In the genomic region with DNA sequence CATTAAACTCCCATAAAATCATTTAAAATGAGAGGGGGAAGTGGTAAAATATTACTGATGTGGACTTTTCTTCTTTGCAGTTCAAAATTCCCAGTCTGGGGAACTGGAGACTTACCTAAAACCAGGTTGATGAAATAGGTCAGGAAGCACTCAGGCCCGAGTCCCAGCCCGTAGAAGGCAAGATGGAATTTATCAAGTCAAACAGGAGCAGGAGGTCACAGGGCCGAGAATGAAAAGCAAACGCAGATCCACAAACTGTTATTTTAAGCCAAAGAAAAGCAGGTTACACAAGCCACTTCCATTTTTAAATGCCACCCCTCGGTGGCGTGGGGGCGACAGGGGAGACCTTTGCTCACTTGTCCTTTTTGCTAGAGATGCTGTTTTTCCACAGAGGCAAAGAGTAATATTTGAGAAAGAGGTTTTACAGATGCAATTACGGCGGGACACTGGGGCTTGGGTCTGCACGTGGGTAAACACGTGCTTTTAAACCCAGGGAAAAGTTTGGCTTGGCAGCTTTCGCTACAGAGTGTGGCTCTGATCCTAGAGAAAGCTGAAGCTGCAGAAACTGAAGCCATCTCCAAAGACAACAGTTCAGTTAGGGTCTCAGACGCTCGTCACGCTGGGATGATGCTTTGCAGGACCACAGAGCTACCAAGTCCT, we compare ENCODE assay signal across 9 mouse cellular contexts.
DNase-seq lines count a peak whose midpoint lies in the region; ATAC-seq and TF ChIP-seq lines count a peak whose summit lies in the region.
"Had no signal": no experiment of that assay in that cellular context is flagged by ENCODE, and none has a peak within 500 bp of the region (broad histone marks: within the 10 kb centered on the region; RNA-seq: fewer than 3 reads in every experiment).

No protein-coding gene starts in this region.

- no peak overlapping the region for H3K4me3 ChIP-seq in hindbrain, embryonic 11.5 days (ENCODE audit: low read depth, low read length)
- H3K4me3 ChIP-seq in hindbrain, embryonic 16.5 days (ENCODE audit: low read length): no peak overlapping the region
- H3K4me3 ChIP-seq in heart, embryonic 13.5 days: no peak overlapping the region
- H3K4me3 ChIP-seq in limb, embryonic 13.5 days: peak overlapping the region; percentile 11; the same call in 1 of the 2 replicates

- no peaks in the 10 kb centered on the region for H3K36me3 ChIP-seq in hindbrain, embryonic 11.5 days (ENCODE audit: control insufficient read depth, insufficient read depth, low read length)
- H3K36me3 ChIP-seq in hindbrain, embryonic 16.5 days (ENCODE audit: control insufficient read depth, insufficient read depth, low read length): no peaks in the 10 kb centered on the region
- no peaks in the 10 kb centered on the region for H3K36me3 ChIP-seq in heart, embryonic 13.5 days
- no peaks in the 10 kb centered on the region for H3K36me3 ChIP-seq in limb, embryonic 13.5 days

- H3K4me2 ChIP-seq in hindbrain, embryonic 11.5 days (replicated peaks; ENCODE audit: low read depth, low read length): no peak overlapping the region
- H3K4me2 ChIP-seq in hindbrain, embryonic 16.5 days (ENCODE audit: low read length): no peak overlapping the region
- H3K4me2 ChIP-seq in heart, embryonic 13.5 days: peak overlapping the region; percentile 24
- peak overlapping the region; percentile 47 for H3K4me2 ChIP-seq in limb, embryonic 13.5 days (replicated peaks)

- H3K27ac ChIP-seq in hindbrain, embryonic 11.5 days (ENCODE audit: low read depth, low read length): no peak overlapping the region
- no peak overlapping the region for H3K27ac ChIP-seq in hindbrain, embryonic 16.5 days (ENCODE audit: low read depth, low read length)
- H3K27ac ChIP-seq in heart, embryonic 13.5 days (replicated peaks): 0 out of 2 replicates have a peak overlapping the region, but pooled peaks have one; percentile 17
- no peak overlapping the region; the same call in 1 of the 2 replicates for H3K27ac ChIP-seq in limb, embryonic 13.5 days

- H3K9me3 ChIP-seq in hindbrain, embryonic 11.5 days (ENCODE audit: control insufficient read depth, low read length): no peaks in the 10 kb centered on the region
- no peaks in the 10 kb centered on the region for H3K9me3 ChIP-seq in hindbrain, embryonic 16.5 days (ENCODE audit: control insufficient read depth, low read length)
- H3K9me3 ChIP-seq in heart, embryonic 13.5 days: no peaks in the 10 kb centered on the region
- H3K9me3 ChIP-seq in limb, embryonic 13.5 days: no peaks in the 10 kb centered on the region

- H3K9ac ChIP-seq in hindbrain, embryonic 11.5 days (ENCODE audit: low read depth, low read length): no peak overlapping the region
- H3K9ac ChIP-seq in hindbrain, embryonic 16.5 days (ENCODE audit: low read depth, low read length): no peak overlapping the region
- H3K9ac ChIP-seq in heart, embryonic 13.5 days: no peak overlapping the region
- no peak overlapping the region for H3K9ac ChIP-seq in limb, embryonic 13.5 days

- no peaks in the 10 kb centered on the region for H3K27me3 ChIP-seq in hindbrain, embryonic 11.5 days (ENCODE audit: control insufficient read depth, insufficient read depth, low read length)
- H3K27me3 ChIP-seq in hindbrain, embryonic 16.5 days (replicated peaks; ENCODE audit: control insufficient read depth, insufficient read depth, low read length): no peaks in the 10 kb centered on the region
- no peaks in the 10 kb centered on the region for H3K27me3 ChIP-seq in heart, embryonic 13.5 days (replicated peaks)
- no peaks in the 10 kb centered on the region for H3K27me3 ChIP-seq in limb, embryonic 13.5 days
- H3K27me3 ChIP-seq: CH12.LX had no signal

- ATAC-seq in hindbrain, embryonic 11.5 days (ENCODE audit: low FRiP score): no peak
- ATAC-seq in hindbrain, embryonic 16.5 days: no peak
- no peak for ATAC-seq in heart, embryonic 13.5 days (ENCODE audit: extremely low read depth, insufficient number of reproducible peaks, low FRiP score, low TSS enrichment)
- ATAC-seq in limb, embryonic 13.5 days (ENCODE audit: low FRiP score, low read depth): peak; percentile 44
- ATAC-seq in erythroblast, adult 5-6 weeks (replicated peaks; ENCODE audit: low FRiP score, poor library complexity, severe bottlenecking): no peak

- no peak for TF ChIP-seq POLR2A in brain, embryonic 14.5 days (IDR thresholded peaks at IDR 0.05; ENCODE audit: borderline replicate concordance, extremely low read depth, insufficient read depth, insufficient read length, poor library complexity, severe bottlenecking)

- H3K4me1 ChIP-seq in hindbrain, embryonic 11.5 days (replicated peaks; ENCODE audit: control insufficient read depth, insufficient read depth, low read length): no peaks in the 10 kb centered on the region
- H3K4me1 ChIP-seq in hindbrain, embryonic 16.5 days (ENCODE audit: control insufficient read depth, insufficient read depth, low read depth, low read length): no peaks in the 10 kb centered on the region
- H3K4me1 ChIP-seq in heart, embryonic 13.5 days: peaks cover 26% of the 10 kb centered on the region
- H3K4me1 ChIP-seq in limb, embryonic 13.5 days: peaks cover 16% of the 10 kb centered on the region

- peak; percentile 7 for DNase-seq in hindbrain, embryonic 11.5 days (ENCODE audit: low spot score)
- peak; percentile 26 for DNase-seq in brain, embryonic 14.5 days (ENCODE audit: low read depth)
- no peak for DNase-seq in layer of hippocampus, postnatal 10 days (ENCODE audit: low spot score in 2 of 2)
- DNase-seq in thymus, postnatal 4 days: no peak

- 69% methylated on average over 15 of the region's 15 CpGs for WGBS in hindbrain, embryonic 11.5 days
- 77% methylated on average over 15 of the region's 15 CpGs for WGBS in hindbrain, embryonic 16.5 days
- 33% methylated on average over 15 of the region's 15 CpGs for WGBS in heart, embryonic 13.5 days
- WGBS in limb, embryonic 13.5 days: 28% methylated on average over 15 of the region's 15 CpGs

- TF ChIP-seq CTCF in brain, embryonic 14.5 days (IDR thresholded peaks at IDR 0.05; ENCODE audit: borderline replicate concordance, extremely low read depth, insufficient read depth, insufficient read length): no peak

Comparison
In these comparisons a context has a peak if more than half of its experiments do, and no peak if none do; other contexts are left out.
1. DNase-seq: peak in hindbrain, embryonic 11.5 days (single experiment) and brain, embryonic 14.5 days (single experiment); none in layer of hippocampus, postnatal 10 days (0 of 2) and thymus, postnatal 4 days (single experiment).
2. H3K4me2 ChIP-seq: peak in heart, embryonic 13.5 days (single experiment) and limb, embryonic 13.5 days (single experiment); none in hindbrain, embryonic 11.5 days (single experiment) and hindbrain, embryonic 16.5 days (single experiment).